Mouse (Mus musculus): ENCODE results near the gene 4930518I15Rik. TPM values are rescaled to one million over a fixed set of nuclear protein-coding genes. Genes with fewer than 3 reads are reported as not detected.
"Not testable (repeated sequence)": the region's sequence is repeated elsewhere in the genome, so short reads cannot be mapped to it uniquely, and the experiment has no call there.

4930518I15Rik gene
- total and polyA plus RNA-seq, 3 experiments = 0.98 to 3.4 (median 2.5) TPM

DNA sequence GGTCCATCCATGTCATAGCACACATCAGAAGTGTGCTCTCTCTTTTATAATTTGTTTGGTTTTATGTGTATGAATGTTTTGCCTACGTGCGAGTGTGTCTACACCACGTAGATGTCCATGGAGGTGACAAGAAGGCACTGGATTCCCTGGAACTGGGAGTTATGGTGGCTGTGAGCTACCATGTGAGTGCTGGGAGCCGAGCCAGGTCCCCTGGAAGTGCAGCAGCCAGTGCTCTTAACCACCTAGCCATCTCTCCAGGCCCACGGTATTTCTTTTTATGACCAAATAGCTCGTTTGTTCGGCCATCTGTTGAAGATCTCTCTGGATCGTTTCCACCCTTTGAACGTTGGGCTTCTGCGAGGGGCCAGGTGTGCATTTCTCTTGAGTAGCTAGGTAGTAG lies 14.4 kb downstream of the 4930518I15Rik start:
- DNase-seq = no peak

DNA sequence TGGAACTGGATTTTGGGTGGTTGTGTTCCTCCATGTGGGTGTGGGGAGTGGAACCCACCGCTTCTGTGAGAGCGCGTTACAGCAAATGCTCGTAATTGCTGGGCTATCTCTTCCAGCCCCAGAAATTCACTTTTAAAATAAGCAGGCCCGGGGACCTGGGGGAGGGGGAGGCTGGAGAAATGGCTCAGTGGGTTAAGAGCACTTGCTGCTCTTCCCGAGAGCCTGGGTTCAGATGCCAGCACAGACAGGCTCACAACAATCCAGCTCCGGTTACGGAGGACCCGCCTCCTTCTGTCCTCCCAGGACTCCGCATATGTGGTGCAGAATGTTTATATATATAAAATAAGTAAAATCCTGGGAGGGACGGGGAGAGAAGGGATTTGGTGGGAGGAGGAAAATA lies 15.0 kb downstream of the 4930518I15Rik start:
- no peak for DNase-seq

- peak; percentile 75 for DNase-seq
Measured at GRCm38 (mm10) chr2:156841841-156842706, 15.7 kb downstream of the 4930518I15Rik start.

- peak; percentile 71 for DNase-seq
Measured at GRCm38 (mm10) chr2:156841028-156841840, 16.5 kb downstream of the 4930518I15Rik start.

DNA sequence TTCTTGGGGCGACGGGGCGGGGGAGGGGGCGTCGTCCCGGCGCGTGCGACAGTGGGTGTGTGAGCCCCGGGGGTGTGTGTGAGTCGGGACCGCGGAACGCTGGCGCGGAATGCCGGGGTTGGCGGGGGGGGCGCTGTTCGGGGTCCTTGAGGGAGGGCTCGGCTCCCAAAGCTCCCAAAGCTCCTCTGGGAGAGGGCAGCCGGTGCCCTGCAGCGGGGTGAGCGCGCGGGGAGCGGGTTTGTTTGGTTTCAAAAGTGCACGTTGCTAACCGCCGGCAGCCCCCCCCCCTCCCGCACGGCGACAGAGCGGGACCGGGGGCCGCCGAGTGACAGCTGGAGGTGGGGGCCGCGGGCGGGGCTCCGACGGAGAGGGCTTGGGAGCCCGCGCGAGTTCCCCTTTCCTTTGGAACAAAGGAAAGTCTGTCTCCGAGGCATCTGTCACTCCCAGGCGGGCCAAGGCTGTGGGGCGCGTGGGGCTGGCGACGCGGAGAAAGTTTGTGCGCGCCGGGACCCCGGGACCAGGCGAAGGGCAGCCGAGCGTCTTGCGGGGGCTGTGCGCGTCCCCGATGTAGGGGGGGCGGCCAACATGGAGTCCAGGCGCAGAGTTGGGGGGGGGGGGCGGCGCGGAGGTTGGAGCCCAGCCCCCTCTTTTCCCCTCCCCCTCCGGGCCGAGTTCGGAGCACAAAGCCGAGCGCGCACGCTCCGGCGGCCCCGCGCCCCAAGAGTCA lies 17.3 kb downstream of the 4930518I15Rik start:
- DNase-seq = peak; percentile 50

DNA sequence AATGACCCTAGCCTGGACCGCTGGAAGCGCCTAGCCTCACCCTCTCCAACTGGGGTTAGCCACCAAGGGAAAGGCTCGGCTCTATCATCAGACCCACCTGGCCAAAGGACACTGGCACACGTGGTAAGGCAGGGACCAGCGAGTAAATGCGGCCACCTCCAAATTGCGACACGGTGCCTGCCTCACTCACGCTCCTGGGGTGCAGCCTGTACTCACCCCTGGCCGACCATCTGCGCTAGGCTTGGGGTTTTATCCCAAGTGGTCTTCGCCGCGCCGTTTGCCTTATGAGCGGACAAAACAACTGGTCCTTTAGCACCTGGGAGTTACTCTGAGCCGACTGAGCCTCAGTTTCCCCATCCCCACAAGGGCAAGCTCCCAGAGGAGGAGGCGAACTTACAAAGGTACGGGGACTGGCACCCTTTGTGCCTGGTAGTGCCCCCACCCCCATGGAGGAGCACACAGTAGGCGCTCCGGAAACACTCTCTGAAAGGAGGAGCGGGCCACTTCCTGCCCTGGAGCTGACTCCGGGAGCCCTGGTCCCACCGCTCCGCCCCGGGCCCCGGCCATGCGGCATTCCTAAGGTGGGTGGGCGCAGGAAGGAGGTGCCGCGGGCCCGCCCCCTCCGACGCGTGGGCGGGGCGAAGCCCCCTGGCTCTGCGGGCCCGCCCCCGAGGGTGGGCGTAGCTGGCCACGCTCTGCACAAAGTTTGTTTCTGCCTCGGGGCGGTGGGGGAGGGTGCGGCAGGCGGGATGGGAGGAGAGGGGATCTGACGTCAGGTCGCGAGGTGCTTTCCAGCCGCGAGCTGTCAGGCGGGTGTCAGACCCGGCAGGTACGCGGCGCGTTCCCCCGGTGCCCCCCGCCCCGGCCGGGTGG lies 18.2 kb downstream of the 4930518I15Rik start, which contains the start of gene Tgif2:
Gene Tgif2, plus strand, starts transcription at position 689 of the 873 bp plus-strand sequence.
- DNase-seq = peak; percentile 67

- DNase-seq = no peak
Measured at GRCm38 (mm10) chr2:156838839-156839238, 18.9 kb downstream of the 4930518I15Rik start.

GRCm38 (mm10) chr2:156834336-156834735 lies 23.4 kb downstream of the 4930518I15Rik start:
- no peak for DNase-seq

DNA sequence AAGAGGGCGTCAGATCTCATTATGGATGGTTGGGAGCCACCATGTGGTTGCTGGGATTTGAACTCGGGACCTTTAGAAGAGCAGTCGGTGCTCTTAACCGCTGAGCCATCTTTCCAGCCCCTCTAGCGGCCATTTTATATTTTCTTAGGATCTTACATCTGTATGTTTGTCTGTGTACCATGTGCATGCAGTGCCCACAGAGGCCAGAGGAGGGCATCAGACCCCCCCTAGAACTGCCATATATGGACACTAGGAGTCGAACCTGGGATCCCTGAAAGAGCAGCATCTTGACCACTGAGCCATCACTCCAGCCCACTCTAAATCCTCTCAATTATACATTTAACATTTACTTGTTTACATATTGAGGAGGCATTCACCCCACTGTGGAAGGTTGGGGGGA lies 32.6 kb downstream of the 4930518I15Rik start:
- not testable (repeated sequence) for DNase-seq

- DNase-seq = no peak
Measured at GRCm38 (mm10) chr2:156816116-156816515, 41.6 kb downstream of the 4930518I15Rik start.

DNA sequence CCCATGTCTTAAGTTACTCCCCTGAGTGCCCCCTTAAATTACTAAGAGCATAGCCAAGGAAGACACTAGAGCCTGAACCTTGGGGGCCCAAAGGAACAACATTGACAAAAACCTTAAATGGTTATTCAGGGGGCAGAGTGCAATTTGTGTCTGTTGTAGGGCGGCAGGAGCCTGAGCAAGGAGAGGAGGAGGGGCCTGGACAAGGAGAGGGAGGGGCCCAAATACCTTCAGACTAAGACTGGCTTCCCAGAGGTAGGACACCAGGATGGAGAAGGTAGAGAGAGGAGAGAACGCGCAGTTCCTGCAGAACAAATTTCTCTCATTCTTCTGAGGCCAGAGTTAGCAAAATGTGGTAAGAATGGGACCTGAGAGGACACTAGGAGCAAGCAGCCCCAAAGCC lies 42.3 kb downstream of the 4930518I15Rik start:
- DNase-seq = no peak

DNA sequence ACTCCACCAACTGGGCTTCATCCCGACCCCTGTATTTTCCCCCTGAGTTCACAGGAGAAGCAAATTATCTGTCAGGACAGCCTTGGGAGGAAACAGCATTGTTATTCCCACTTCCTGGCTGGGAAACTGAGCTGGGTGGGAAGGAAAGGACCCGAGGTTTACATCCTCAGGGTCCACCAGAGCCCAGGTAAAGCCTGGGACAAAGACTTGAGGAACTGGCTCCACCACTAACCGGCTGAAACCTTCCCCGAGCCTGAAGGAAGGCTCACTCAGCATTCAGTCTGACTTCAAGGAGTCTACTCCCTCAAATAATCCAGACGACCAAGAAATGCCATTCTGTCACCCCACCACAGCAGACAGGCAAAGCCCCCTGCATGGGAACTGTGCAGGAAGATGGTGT lies 42.9 kb downstream of the 4930518I15Rik start:
- DNase-seq = no peak

- DNase-seq = peak; percentile 10
Measured at GRCm38 (mm10) chr2:156814344-156814801, 43.4 kb downstream of the 4930518I15Rik start.

DNA sequence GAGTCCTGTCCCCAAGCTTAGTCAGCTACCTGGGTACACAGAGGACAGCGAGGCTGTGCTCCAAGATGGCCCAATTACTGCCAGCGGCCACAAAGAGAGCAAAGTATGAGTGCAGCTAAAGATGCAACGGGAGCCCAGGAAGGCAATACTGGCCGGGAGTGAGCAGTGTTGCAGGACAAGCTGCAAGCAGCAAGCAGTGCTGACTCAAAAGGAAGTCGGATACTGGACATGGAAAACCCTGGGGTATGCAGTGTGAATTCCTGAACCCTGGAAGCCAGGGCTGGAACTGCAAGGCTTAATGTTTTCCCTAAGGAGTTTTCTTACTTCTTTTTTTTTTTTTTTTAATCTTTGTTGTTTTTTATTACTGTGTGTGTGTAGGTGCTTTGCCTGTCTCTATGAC lies 46.2 kb downstream of the 4930518I15Rik start:
- no peak for DNase-seq

- DNase-seq = no peak
Measured at GRCm38 (mm10) chr2:156810716-156811115, 47.0 kb downstream of the 4930518I15Rik start.

DNA sequence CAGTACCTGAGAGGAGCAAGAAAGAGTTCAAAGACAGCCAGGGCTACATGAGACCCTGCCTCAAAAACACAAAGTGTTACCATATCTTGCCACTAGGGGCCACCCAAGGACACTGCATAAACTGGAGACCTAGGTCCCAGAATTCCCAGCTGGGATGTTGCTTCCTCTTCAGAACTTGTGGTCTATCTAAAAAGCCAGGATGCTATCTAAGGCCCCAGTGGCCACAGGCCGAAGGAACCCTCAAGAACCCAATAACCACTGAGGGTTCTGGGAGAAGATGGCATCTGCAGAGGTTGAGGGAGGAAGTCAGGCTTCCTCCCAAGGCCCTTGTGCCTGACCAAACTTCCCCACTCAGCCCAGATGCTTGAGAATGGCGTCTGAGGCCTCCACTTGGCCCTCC lies 48.2 kb downstream of the 4930518I15Rik start:
- DNase-seq = peak; percentile 55

GRCm38 (mm10) chr2:156806886-156807285 lies 50.9 kb downstream of the 4930518I15Rik start:
- DNase-seq = no peak

Data from adrenal gland, adult 2 months (tissue).